Mouse (Mus musculus) lung, adult 2 months (tissue): ENCODE results near the gene Vmn2r90. TPM values are rescaled to one million over a fixed set of nuclear protein-coding genes. Genes with fewer than 3 reads are reported as not detected.

ENCODE experiments used
- DNase-seq: peaks from one replicate; pipeline ENCODE4 v3.0.0; 2022
- H3K4me1 ChIP-seq: fragments of 200-500 bp; 2 replicates; pipeline ENCODE4 v1.6.1; 2011; ENCODE audit warnings: low read length; ENCODE audit not compliant: control insufficient read depth, insufficient read depth
- H3K4me3 ChIP-seq: fragments of 200-500 bp; replicated peaks from 2 replicates; pipeline ENCODE3; 2011; ENCODE audit warnings: low read depth, mild to moderate bottlenecking, control low read depth, low read length; ENCODE audit errors: extremely low read depth
- CTCF ChIP-seq: fragments of 200-500 bp; IDR thresholded peaks from 2 replicates; pipeline ENCODE4 v1.5.1; 2011; ENCODE audit warnings: mild to moderate bottlenecking, low read length, control low read depth; ENCODE audit not compliant: insufficient read depth
- POLR2A ChIP-seq: fragments of 200-500 bp; IDR thresholded peaks from 2 replicates; pipeline ENCODE4 v1.6.1; 2011; ENCODE audit warnings: low read depth, mild to moderate bottlenecking, control low read depth, low read length, borderline replicate concordance; ENCODE audit errors: extremely low read depth
- WGBS: fragments of 180-500 bp; shearing (Covaris S2); methylation state at CpG from one replicate; pipeline ENCODE4 v1.1.7; 2018; 5-methylcytosine and 5-hydroxymethylcytosine counted together
- polyA plus RNA-seq: library from polyadenylated mRNA; depleted of rRNA; stranded (reverse); fragments of >200 nt; gene quantifications from 2 replicates; pipeline ENCODE4 v1.2.3, GENCODE M21; 2012; rRNA removed

Gene Vmn2r90
- polyA plus RNA-seq, 1 experiment = not detected

DNA sequence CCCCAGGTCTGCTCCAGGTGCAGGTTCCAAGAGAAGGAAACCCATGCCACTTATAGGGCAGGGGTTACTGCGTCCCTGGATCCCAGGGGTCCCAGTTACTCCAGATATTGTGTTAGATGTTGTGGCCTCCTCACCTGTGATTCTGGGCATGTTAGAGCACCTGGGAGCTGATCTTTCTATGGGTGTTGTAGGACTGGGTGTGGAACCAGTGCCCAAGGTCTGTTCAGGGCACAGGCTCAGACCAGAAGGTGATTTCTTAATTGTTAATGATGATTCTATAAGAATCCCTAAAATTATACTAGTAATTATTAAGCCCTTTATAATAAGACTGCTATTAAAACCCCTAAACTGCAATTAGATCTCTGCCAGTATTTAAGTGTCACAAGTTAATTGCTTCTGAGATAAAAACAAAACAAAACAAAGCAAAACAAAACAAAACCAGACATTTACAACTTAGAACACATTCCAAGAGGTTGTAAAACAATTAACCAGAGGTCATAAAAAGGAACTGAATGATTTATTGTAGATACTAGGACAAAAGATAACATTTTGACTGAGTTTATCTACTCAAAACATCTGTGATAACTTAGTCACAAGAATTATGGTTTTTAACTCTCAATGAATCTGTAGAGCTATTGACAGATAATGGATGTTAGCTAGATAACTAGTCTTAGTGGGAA, 59.2 kb downstream of the Vmn2r90 start:
- Histone ChIP-seq H3K4me1 (no peaks in the 10 kb centered on the region), H3K4me3 (no peak overlapping the region)
- no peak for DNase-seq
- TF ChIP-seq CTCF = no peak
- no peak for TF ChIP-seq POLR2A
- WGBS = 89% methylated on average over 1 of the region's 1 CpGs

GRCm38 (mm10) chr17:17764206-17764605, 60.7 kb downstream of the Vmn2r90 start:
- DNase-seq = no peak
- Histone ChIP-seq H3K4me3 (no peak overlapping the region), H3K4me1 (no peaks in the 10 kb centered on the region)
- WGBS = 35% methylated on average over 1 of the region's 1 CpGs
- TF ChIP-seq POLR2A = no peak
- no peak for TF ChIP-seq CTCF

- DNase-seq = no peak
- TF ChIP-seq POLR2A (no peak), CTCF (peak; percentile 42; the same call in 1 of the 2 replicates)
- WGBS = 7% methylated on average over 3 of the region's 3 CpGs
- Histone ChIP-seq H3K4me1 (no peaks in the 10 kb centered on the region), H3K4me3 (no peak overlapping the region)
Measured at GRCm38 (mm10) chr17:17766481-17766880, 62.9 kb downstream of the Vmn2r90 start.

Other genes with a start within 250 kb of the Vmn2r90 start
- gene Lnpep, start 78.7 kb upstream of the Vmn2r90 start, polyA plus RNA-seq = 8.0 and 13.5 TPM in 2 replicates
- 38.5 and 56.7 TPM in 2 replicates for gene Spaca6, start 123.4 kb downstream of the Vmn2r90 start, polyA plus RNA-seq
- gene Has1, start 151.5 kb downstream of the Vmn2r90 start, polyA plus RNA-seq = 1.9 and 3.8 TPM in 2 replicates
- 15.1 and 19.0 TPM in 2 replicates for gene Fpr1, start 180.2 kb downstream of the Vmn2r90 start, polyA plus RNA-seq
- 5.4 and 10.9 TPM in 2 replicates for gene Fpr2, start 184.1 kb downstream of the Vmn2r90 start, polyA plus RNA-seq
- gene Fpr3, start 184.1 kb downstream of the Vmn2r90 start, polyA plus RNA-seq = not detected in 2 replicates